Mouse (Mus musculus) gastrocnemius, postnatal 14 days (tissue): ENCODE results near the gene Rgs9. TPM values are rescaled to one million over a fixed set of nuclear protein-coding genes. Genes with fewer than 3 reads are reported as not detected.
A peak's percentile ranks its signal among the peaks of the same experiment; 100 is the strongest.

Experiments used
- DNase-seq: peaks from one replicate; pipeline ENCODE4 v3.0.0; 2021; ENCODE audit warnings: mixed read lengths
- intact Hi-C: fragments of 180-260 bp; cut with DNase I; formaldehyde crosslinking; loops from one replicate; pipeline ENCODE4 v1.15.1; 2025; ENCODE audit warnings: low total_unique reads
- total RNA-seq, 2 experiments: library from RNA; stranded (reverse); gene quantifications; 2 replicates each; pipeline ENCODE4 v1.2.3; 2021

Gene Rgs9
- total RNA-seq, 2 experiments from 2014 or later: 0.11 to 0.31 TPM

DNA sequence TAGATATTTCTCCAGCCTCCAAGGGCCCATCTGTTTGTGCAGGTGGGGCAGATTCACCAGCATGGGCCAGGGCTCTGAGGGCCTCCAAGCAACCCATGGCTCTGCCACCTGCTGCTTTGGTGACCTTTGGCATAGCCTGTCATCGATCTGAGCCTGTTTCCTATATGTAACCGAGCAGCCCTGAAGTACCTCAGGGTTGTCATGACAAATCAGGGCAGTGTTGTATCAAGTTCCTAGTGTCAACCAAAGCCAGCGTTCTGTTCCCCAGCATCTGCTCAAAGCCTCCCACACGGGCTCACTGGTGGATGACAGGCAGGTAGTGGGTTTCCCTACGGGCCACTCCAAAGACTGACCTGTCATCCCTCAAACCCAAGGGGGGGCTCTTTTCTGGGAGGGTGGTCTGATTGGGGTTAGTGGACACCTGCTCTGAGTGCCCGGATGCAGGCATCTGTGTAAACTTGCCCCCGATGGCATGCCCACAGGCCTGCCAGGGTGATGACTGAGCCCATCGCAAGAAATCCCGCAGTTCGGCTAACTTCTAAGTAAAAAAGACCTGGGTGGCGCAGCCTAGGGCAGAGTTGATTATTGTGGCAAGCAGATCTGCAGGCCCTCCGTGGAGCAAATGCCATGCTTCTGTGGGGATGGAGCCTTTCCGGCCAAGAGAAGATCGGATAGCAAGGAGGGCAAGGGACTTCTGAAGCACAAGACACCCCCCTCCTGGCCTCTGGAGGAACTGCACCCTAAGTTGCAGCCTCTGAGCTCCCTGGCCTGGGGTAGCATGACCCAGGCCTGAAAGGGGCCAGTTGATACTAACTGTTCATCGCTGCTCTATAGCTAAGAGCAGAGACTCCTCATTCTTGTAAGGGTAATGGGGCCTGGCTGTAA lies 105.0 kb downstream of the Rgs9 start:
- peak; percentile 72 for DNase-seq
- intact Hi-C loops: loop anchor here (5.0 kb wide), 1 partner anchor 266 kb away; no protein-coding TSS in a partner anchor

DNA sequence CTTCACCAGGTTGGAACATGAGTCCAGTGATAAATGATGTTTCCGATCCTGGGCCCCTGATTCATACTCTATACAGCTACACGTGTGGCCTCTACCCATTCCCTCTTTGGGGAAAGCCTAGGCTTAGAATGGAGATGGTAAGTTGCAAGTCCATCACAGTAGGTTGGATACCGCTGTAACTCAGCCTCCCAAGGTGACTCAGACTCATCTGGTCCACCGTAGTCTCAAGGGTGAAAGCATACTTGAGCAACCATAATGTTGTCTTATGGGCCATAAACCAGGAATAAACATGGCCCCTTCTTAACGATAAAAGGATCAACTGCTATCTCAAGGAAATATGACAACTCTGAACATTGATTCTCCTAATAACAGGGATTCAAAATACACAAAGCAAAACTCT lies 109.7 kb downstream of the Rgs9 start:
- intact Hi-C loops: no loop called here
- no peak for DNase-seq

DNA sequence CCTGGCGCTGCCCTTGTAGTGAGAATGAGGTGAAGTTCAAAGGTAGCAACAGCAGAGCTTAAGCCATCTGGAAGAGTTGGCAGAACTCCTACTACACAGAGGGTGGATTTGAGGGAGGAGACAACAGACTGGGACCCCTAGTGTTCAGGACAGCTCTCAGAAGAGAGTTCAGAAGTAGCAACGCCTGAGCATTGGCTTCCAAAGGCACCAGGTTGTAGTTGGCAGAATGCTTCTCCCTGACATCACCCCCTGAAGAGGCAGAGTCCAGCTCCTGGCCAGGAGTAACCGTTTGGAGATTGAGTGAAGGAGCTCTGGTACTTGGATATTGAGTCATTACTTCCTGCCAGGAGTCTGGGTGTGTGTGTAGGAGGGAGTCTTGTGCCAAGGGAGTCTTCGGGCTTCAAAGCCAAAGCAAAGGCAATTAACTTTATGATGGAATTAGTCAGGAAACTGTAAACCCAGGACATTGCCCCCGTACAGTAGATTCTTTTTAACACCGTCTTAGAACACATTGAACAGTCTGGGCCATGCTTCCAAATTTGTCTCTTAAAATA lies 110.2 kb downstream of the Rgs9 start:
- no peak for DNase-seq
- intact Hi-C loops: no loop called here

DNA sequence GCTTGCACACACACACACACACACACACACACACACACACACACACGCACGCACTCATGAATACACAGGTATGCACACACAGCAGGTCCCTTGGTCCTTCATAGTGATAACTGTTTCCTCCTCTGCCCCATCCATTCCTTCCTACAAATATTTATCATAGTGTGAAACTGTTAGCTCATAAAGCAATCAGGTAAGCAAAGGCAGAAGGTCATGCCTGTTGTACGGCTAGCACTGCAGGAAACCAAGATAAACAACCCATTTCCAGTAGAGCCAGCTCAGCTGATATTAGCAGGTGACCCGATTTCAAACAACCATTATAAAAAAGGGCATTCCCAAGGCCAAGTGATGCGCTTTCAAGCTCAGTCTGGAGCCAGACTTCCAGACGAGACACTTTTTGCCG lies 116.8 kb downstream of the Rgs9 start:
- intact Hi-C loops: loop anchor here (5.0 kb wide), 1 partner anchor 729 kb away; no protein-coding TSS in a partner anchor
- DNase-seq: no peak

DNA sequence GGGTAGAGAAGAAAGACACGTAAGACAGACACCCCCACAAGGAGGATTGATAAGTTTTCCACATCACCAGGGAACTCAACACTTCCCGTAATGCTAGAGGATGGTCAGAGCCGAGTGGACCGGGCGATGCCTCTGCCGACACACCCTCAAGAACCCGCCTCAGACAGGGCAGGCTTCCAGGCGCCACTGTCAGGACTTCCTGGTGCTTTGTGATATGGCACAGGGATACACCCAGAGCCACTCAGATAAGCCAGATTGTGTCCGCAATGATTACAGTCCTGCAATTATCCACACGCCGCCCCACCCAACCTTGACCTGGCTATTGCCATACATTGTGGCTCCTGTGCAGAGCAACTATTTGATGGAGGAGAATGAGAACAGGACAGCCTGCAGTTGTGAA lies 117.6 kb downstream of the Rgs9 start:
- intact Hi-C loops: loop anchor here (5.0 kb wide), 1 partner anchor 728 kb away; no protein-coding TSS in a partner anchor
- DNase-seq: no peak

DNA sequence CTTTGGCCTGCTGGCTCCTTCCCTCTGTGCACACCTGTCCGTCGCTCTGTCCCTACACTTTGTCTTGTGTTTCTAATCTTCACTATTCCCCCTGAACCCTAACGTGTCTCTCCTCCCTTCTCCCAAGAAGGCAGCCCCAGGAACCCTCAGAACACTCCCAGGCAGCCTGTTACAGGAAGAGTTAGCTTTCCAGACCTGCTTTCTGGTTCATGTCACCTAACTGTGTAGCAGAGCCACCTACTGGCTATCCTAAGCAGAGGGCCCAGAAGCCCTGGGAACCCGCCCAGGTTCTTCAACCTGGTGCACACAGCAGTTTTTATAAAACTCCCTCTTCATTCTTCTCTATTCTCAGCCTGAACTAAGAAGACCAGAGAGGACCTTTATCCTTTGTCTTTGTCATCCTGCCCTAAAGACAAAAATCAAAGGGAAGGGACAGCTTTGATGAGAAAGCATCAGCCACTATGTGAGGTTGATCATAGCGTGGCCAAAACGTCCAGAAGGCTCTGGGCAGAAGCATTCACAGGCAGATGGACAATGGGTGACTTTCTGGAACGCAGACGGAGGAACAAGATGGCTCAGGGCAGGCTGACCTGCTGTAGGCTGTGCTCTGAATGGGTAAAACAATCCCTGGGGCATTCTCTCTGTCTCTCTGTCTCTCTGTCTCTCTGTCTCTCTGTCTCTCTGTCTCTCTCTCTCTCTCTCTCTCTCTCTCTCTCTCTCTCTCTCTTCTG lies 119.0 kb downstream of the Rgs9 start:
- intact Hi-C loops: no loop called here
- DNase-seq: peak; percentile 14

DNA sequence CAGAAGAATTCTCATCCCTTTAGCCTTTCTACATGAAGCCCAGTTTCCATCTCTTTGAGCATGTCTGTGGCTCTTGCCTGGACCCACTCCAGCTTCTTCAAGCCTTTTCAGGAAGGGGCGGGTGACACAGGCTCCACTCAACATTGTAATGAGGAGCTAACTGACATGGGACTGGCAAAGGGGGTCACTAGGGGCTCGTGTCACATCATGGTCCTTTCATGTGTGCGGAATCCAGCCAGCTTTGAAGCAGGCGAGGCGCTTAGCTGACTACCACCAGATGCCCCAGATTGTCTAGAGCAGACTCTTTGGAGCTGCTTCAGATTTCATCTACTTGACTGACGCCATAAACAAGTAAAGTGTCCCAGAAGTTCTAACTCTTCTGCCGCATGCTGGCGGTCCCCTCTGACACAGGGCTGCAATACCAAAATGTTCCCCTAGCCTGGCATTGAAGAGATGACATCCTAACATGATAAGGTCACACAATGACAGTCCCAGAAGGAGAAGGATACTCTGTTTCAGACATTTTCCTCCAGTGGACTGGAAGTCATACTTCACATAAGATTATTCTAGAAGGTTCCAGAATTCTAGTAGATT lies 122.5 kb downstream of the Rgs9 start:
- intact Hi-C loops: no loop called here
- DNase-seq: no peak

Other genes starting within 250 kb of the Rgs9 start
- gene E030025P04Rik, start 153.8 kb downstream of the Rgs9 start, total RNA-seq: not detected
- gene Gna13, start 64.7 kb upstream of the Rgs9 start, total RNA-seq: 10 to 100 TPM; 27.1 to 29.7 TPM
- not detected for gene 9930022D16Rik, start 115.8 kb upstream of the Rgs9 start, total RNA-seq
- 10 to 100 TPM; 40.0 to 46.2 TPM for gene Amz2, start 127.8 kb upstream of the Rgs9 start, total RNA-seq
- 1 to 10 TPM; 5.7 to 7.1 TPM for gene Arsg, start 175.2 kb upstream of the Rgs9 start, total RNA-seq
- 10 to 100 TPM; 10.9 to 19.9 TPM for gene Slc16a6, start 175.5 kb upstream of the Rgs9 start, total RNA-seq